Mouse (Mus musculus) heart, postnatal 0 days (tissue): ENCODE data around the gene Lmo1.

Source experiments
- CTCF ChIP-seq: IDR thresholded peaks from 2 replicates; pipeline ENCODE4 v1.5.1; 2016; ENCODE audit warnings: antibody characterized with exemption, control low read depth, low read depth
- EP300 ChIP-seq: IDR thresholded peaks from 2 replicates; pipeline ENCODE4 v1.6.1; 2016; ENCODE audit warnings: antibody characterized with exemption, low read depth

GRCm38 (mm10) chr7:109171874-109172273 is 3.1 kb downstream of the Lmo1 start:
- TF ChIP-seq CTCF: no peak
- no peak for TF ChIP-seq EP300
